Mouse (Mus musculus) thymus, adult 2 months (tissue): ENCODE measurements at regions not wholly inside any gene's neighbourhood (a gene's known extent, or its start where the extent isn't known, plus 50 kb on each side); places are given as distances from the start of the nearest gene placed in this dataset.

Source experiments
- CTCF ChIP-seq: fragments of 200-500 bp; IDR thresholded peaks from 2 replicates; pipeline ENCODE4 v1.5.1; 2012; ENCODE audit warnings: mild to moderate bottlenecking, control low read depth, low read length, moderate library complexity, borderline replicate concordance; ENCODE audit not compliant: control insufficient read depth, poor library complexity, insufficient read depth; ENCODE audit errors: extremely low read depth
- POLR2A ChIP-seq: fragments of 200-500 bp; IDR thresholded peaks from 2 replicates; pipeline ENCODE4 v1.6.1; 2012; ENCODE audit warnings: mild to moderate bottlenecking, low read length, control low read depth, moderate library complexity; ENCODE audit not compliant: control insufficient read depth, poor library complexity, insufficient read depth; ENCODE audit errors: extremely low read depth

DNA sequence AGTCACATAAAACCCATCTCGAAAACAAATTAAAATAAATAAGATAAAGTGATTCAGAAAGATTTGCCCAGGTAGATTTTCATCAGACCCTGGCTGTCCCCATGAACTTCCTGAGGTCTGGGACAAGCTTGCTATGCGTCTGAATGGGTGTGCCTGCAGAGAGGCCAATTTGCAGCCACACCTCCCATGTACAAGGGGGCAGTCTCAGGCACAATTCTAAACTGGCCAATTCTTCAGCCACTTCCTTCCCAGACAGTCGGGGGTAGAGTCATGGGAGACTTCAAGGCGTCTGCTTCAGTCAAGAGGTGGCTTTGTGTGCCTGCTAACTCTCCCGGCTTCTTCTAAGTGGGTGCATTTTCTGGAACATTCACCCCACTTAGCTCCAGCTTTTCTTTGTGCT lies 122.9 kb upstream of the Kazn start:
- no peak for TF ChIP-seq POLR2A
- no peak for TF ChIP-seq CTCF
